Mouse (Mus musculus) lung, postnatal 0 days (tissue): Measurements from ENCODE around the gene Plac8.

Experiments used
- CTCF ChIP-seq: IDR thresholded peaks from 2 replicates; pipeline ENCODE4 v1.5.1; 2016; ENCODE audit warnings: antibody characterized with exemption, mild to moderate bottlenecking
- EP300 ChIP-seq: IDR thresholded peaks from 2 replicates; pipeline ENCODE4 v1.6.1; 2016; ENCODE audit warnings: antibody characterized with exemption, mild to moderate bottlenecking, control low read depth

DNA sequence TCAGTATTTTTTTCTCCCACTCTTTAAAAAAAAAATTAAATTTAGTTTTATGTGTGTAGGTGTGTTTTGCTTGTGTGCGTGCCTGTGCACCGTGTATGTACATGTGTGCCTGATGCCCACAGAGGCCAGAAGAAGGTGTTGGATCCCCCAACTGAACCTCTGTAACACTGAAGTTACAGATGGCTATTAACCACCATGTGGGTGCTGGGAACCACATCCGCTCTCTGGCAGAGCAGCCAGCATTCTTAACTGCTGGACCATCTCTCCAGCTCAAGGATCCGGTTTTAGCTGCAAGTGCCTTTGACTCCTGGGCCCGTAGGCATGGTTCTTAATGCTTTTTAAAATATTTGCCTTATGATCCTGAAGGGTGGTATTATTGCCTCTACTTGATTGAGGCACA is 1.2 kb upstream of the Plac8 start:
- TF ChIP-seq EP300, result no peak
- no peak for TF ChIP-seq CTCF
